Mouse (Mus musculus) ES-E14 (cell line): Measurements from ENCODE around the gene 1700067K01Rik. TPM values are rescaled to one million over a fixed set of nuclear protein-coding genes. Genes with fewer than 3 reads are reported as not detected.

Experiments
- DNase-seq: peaks from one replicate; pipeline ENCODE4 v3.0.0-alpha.2; 2013; ENCODE audit warnings: low read depth, low spot score
- H3K27ac ChIP-seq: 2 replicates; pipeline ENCODE4 v1.5.1; 2012; ENCODE audit warnings: low read depth, mild to moderate bottlenecking, low read length, moderate library complexity, mixed read lengths; ENCODE audit not compliant: poor library complexity, insufficient read depth, severe bottlenecking
- H3K36me3 ChIP-seq: 2 replicates; pipeline ENCODE4 v1.6.1; 2012; ENCODE audit warnings: mild to moderate bottlenecking, low read length, moderate library complexity, mixed read lengths; ENCODE audit not compliant: control insufficient read depth, poor library complexity, insufficient read depth, severe bottlenecking
- H3K4me1 ChIP-seq, 2 experiments: fragments of 150-350 bp in 1 of 2; sonication (generic) in 1 of 2; 2 replicates each; pipeline ENCODE4 v1.6.1; 2012; ENCODE audit warnings: low read length in 2 of 2, mild to moderate bottlenecking in 1 of 2, mixed read lengths in 1 of 2; ENCODE audit not compliant: control insufficient read depth in 2 of 2, insufficient read depth in 2 of 2, poor library complexity in 1 of 2
- H3K4me3 ChIP-seq, 2 experiments: fragments of 150-350 bp in 1 of 2; sonication (generic) in 1 of 2; 2 replicates each; pipeline ENCODE4 v1.5.1; 2012; ENCODE audit warnings: low read length in 2 of 2, low read depth in 1 of 2, mild to moderate bottlenecking in 1 of 2, mixed read lengths in 1 of 2; ENCODE audit not compliant: insufficient read depth in 1 of 2, poor library complexity in 1 of 2, severe bottlenecking in 1 of 2
- H3K9ac ChIP-seq: 2 replicates; pipeline ENCODE4 v1.6.1; 2012; ENCODE audit warnings: low read depth, mild to moderate bottlenecking, low read length, mixed read lengths; ENCODE audit not compliant: poor library complexity, insufficient read depth, severe bottlenecking
- H3K9me3 ChIP-seq: fragments of 150-350 bp; sonication (generic); 2 replicates; pipeline ENCODE4 v1.6.1; 2012; ENCODE audit warnings: low read depth, mild to moderate bottlenecking, low read length; ENCODE audit not compliant: control insufficient read depth, insufficient read depth
- CHD2 ChIP-seq: IDR thresholded peaks from 2 replicates; pipeline ENCODE4 v1.6.1; 2014; ENCODE audit warnings: mild to moderate bottlenecking, low read depth, low read length, inconsistent platforms
- HCFC1 ChIP-seq: IDR thresholded peaks from 2 replicates; pipeline ENCODE4 v1.6.1; 2012; ENCODE audit warnings: low read length, inconsistent platforms, borderline replicate concordance; ENCODE audit not compliant: insufficient read depth
- MAFK ChIP-seq: IDR thresholded peaks from 2 replicates; pipeline ENCODE4 v1.6.1; 2014; ENCODE audit warnings: mild to moderate bottlenecking, low read depth, low read length, inconsistent platforms; ENCODE audit not compliant: insufficient read depth
- ZC3H11A ChIP-seq: IDR thresholded peaks from 2 replicates; pipeline ENCODE4 v1.6.1; 2012; ENCODE audit warnings: low read depth, mild to moderate bottlenecking, inconsistent platforms, low read length, borderline replicate concordance
- ZNF384 ChIP-seq: IDR thresholded peaks from 2 replicates; pipeline ENCODE4 v1.6.1; 2012; ENCODE audit warnings: low read depth, low read length, inconsistent platforms
- in situ Hi-C, 2 experiments: fragments of 600-800 bp; cut with MboI; formaldehyde crosslinking; loops; one replicate each; pipeline ENCODE4 v1.15.1; 2025; ENCODE audit warnings: low sequenced_read_pairs in 2 of 2, inconsistent platforms in 1 of 2; ENCODE audit not compliant: unreplicated experiment in 2 of 2
- total RNA-seq: library from RNA; depleted of rRNA; stranded (reverse); fragments of 300-350 nt; gene quantifications from 2 replicates; pipeline ENCODE4 v1.2.3, GENCODE M21; 2012

Gene 1700067K01Rik
- total RNA-seq, 1 experiment, result 1.2 TPM

- Histone ChIP-seq H3K4me3 (peak overlapping the region; percentile 82 to 83; a peak in 3 of 4 replicates), H3K9me3 (no peaks in the 10 kb centered on the region), H3K9ac (peak overlapping the region; percentile 66), H3K36me3 (peaks cover 20% of the 10 kb centered on the region), H3K4me1 (peaks cover 2 to 10% of the 10 kb centered on the region in 2 experiments; a peak in 1 of 4 replicates), H3K27ac (no peak overlapping the region)
- TF ChIP-seq MAFK (no peak), HCFC1 (no peak), ZNF384 (no peak), ZC3H11A (no peak), CHD2 (no peak)
- no peak for DNase-seq
- in situ Hi-C loops, result no loop called here
These were observed 29.6 kb upstream of the 1700067K01Rik start for GRCm38 (mm10) chr8:83971661-83972060.

GRCm38 (mm10) chr8:83972150-83973120, 28.9 kb upstream of the 1700067K01Rik start, which contains the start of gene Prkaca:
TSS of gene Prkaca (plus strand) at chr8:83972993.
- Histone ChIP-seq H3K9me3 (no peaks in the 10 kb centered on the region), H3K27ac (no peak within 1 kb of the TSS), H3K4me1 (peaks cover 2 to 10% of the 10 kb centered on the region in 2 experiments; a peak in 1 of 4 replicates), H3K36me3 (peaks cover 15% of the 10 kb centered on the region), H3K9ac (peak within 1 kb of the TSS; percentile 77), H3K4me3 (peak within 1 kb of the TSS; percentile 88 to 94)
- peak; percentile 97 for DNase-seq
- TF ChIP-seq MAFK, result no peak
- TF ChIP-seq ZC3H11A, result no peak
- TF ChIP-seq CHD2, result peak; percentile 95
- in situ Hi-C loops, result no loop called here

GRCm38 (mm10) chr8:83973161-83974031, 27.9 kb upstream of the 1700067K01Rik start:
- no peaks in the 10 kb centered on the region for H3K9me3 ChIP-seq
- H3K4me3 ChIP-seq, result peak overlapping the region; percentile 88 to 94
- TF ChIP-seq ZC3H11A (no peak), HCFC1 (no peak), MAFK (no peak), ZNF384 (no peak), CHD2 (no peak)
- peaks cover 8% of the 10 kb centered on the region for H3K36me3 ChIP-seq
- in situ Hi-C loops, result no loop called here
- no peak overlapping the region for H3K27ac ChIP-seq
- peaks cover 2 to 10% of the 10 kb centered on the region in 2 experiments; a peak in 1 of 4 replicates for H3K4me1 ChIP-seq
- DNase-seq, result no peak
- H3K9ac ChIP-seq, result peak overlapping the region; percentile 77

- Histone ChIP-seq H3K36me3 (peaks cover 3% of the 10 kb centered on the region; the same call in 1 of the 2 replicates), H3K9ac (no peak overlapping the region), H3K4me3 (no peak overlapping the region), H3K4me1 (peaks cover 2 to 10% of the 10 kb centered on the region in 2 experiments; a peak in 1 of 4 replicates), H3K27ac (no peak overlapping the region), H3K9me3 (no peaks in the 10 kb centered on the region)
- DNase-seq, result no peak
- TF ChIP-seq ZC3H11A (no peak), MAFK (no peak), HCFC1 (no peak), ZNF384 (no peak), CHD2 (no peak)
- in situ Hi-C loops, result no loop called here
These were observed 26.8 kb upstream of the 1700067K01Rik start for GRCm38 (mm10) chr8:83974521-83974920.
